Mouse (Mus musculus): ENCODE results near the gene Olfr374.

- TF ChIP-seq POLR2A (IDR thresholded peaks at IDR 0.05; ENCODE audit: borderline replicate concordance, extremely low read depth, insufficient read depth, insufficient read length, poor library complexity, severe bottlenecking): no peak
- no peak for TF ChIP-seq CTCF (IDR thresholded peaks at IDR 0.05; ENCODE audit: borderline replicate concordance, extremely low read depth, insufficient read depth, insufficient read length)
Observed at GRCm38 (mm10) chr8:72132891-72133290, 26.1 kb downstream of the Olfr374 start.

Data from brain, embryonic 14.5 days (tissue).